Mouse (Mus musculus) MEL (cell line): ENCODE measurements around the gene Map3k1. TPM values are rescaled to one million over a fixed set of nuclear protein-coding genes. Genes with fewer than 3 reads are reported as not detected.

Experiments used
- DNase-seq: peaks from one replicate; pipeline ENCODE4 v3.0.0; 2011; ENCODE audit warnings: low read depth, low spot score
- H3K27ac ChIP-seq: 2 replicates; pipeline ENCODE4 v1.5.1; 2012; ENCODE audit warnings: low read depth, mild to moderate bottlenecking, control low read depth, low read length, moderate library complexity; ENCODE audit not compliant: control insufficient read depth
- H3K27me3 ChIP-seq, 2 experiments: fragments of 150-350 bp in 1 of 2; sonication (generic) in 1 of 2; 2 replicates each; pipeline ENCODE4 v1.6.1; 2012; ENCODE audit warnings: low read length in 2 of 2, mild to moderate bottlenecking in 2 of 2, improper control_type of control experiment in 1 of 2, moderate library complexity in 1 of 2; ENCODE audit not compliant: insufficient read depth in 2 of 2, control insufficient read depth in 1 of 2
- H3K36me3 ChIP-seq, 2 experiments: 2 replicates each; pipeline ENCODE4 v1.6.1; 2012 to 2014; ENCODE audit warnings: low read length in 2 of 2, improper control_type of control experiment in 1 of 2, inconsistent platforms in 1 of 2, mild to moderate bottlenecking in 1 of 2; ENCODE audit not compliant: insufficient read depth in 2 of 2, control insufficient read depth in 1 of 2
- H3K4me1 ChIP-seq, 2 experiments: fragments of 150-350 bp in 1 of 2; sonication (generic) in 1 of 2; 2 replicates each; pipeline ENCODE4 v1.6.1; 2012; ENCODE audit warnings: low read length in 2 of 2, improper control_type of control experiment in 1 of 2, mild to moderate bottlenecking in 1 of 2; ENCODE audit not compliant: insufficient read depth in 2 of 2, control insufficient read depth in 1 of 2
- H3K4me3 ChIP-seq, 2 experiments: fragments of 150-350 bp in 1 of 2; sonication (generic) in 1 of 2; 2 replicates each; pipeline ENCODE4 v1.5.1; 2012; ENCODE audit warnings: low read depth in 2 of 2, low read length in 2 of 2, mild to moderate bottlenecking in 2 of 2, moderate library complexity in 2 of 2, control low read depth in 1 of 2, improper control_type of control experiment in 1 of 2; ENCODE audit not compliant: control insufficient read depth in 1 of 2, insufficient read depth in 1 of 2
- H3K79me2 ChIP-seq: 2 replicates; pipeline ENCODE4 v1.6.1; 2012; ENCODE audit warnings: mild to moderate bottlenecking, low read length, moderate library complexity; ENCODE audit not compliant: control insufficient read depth, poor library complexity, insufficient read depth
- H3K9ac ChIP-seq: 2 replicates; pipeline ENCODE4 v1.6.1; 2012; ENCODE audit warnings: low read depth, mild to moderate bottlenecking, control low read depth, low read length, moderate library complexity; ENCODE audit not compliant: control insufficient read depth, poor library complexity, severe bottlenecking
- H3K9me3 ChIP-seq: fragments of 150-350 bp; sonication (generic); replicated peaks from 2 replicates; pipeline ENCODE4 v1.6.1; 2012; ENCODE audit warnings: mild to moderate bottlenecking, low read length, improper control_type of control experiment, moderate library complexity; ENCODE audit not compliant: insufficient read depth
- E2F4 ChIP-seq: IDR thresholded peaks from 2 replicates; pipeline ENCODE4 v1.6.1; 2011; ENCODE audit warnings: low read depth, low read length, improper control_type of control experiment, borderline replicate concordance
- ELF1 ChIP-seq: IDR thresholded peaks from 2 replicates; pipeline ENCODE4 v1.6.1; 2014; ENCODE audit warnings: low read depth, mild to moderate bottlenecking, inconsistent platforms, low read length, improper control_type of control experiment, moderate library complexity
- EP300 ChIP-seq, 2 experiments: IDR thresholded peaks; 2 replicates each; pipeline ENCODE4 v1.6.1; 2011; ENCODE audit warnings: improper control_type of control experiment in 2 of 2, low read length in 2 of 2, low read depth in 1 of 2, mild to moderate bottlenecking in 1 of 2
- ETS1 ChIP-seq: IDR thresholded peaks from 2 replicates; pipeline ENCODE4 v1.6.1; 2012; ENCODE audit warnings: low read depth, mild to moderate bottlenecking, inconsistent platforms, low read length, improper control_type of control experiment, moderate library complexity
- GABPA ChIP-seq: IDR thresholded peaks from 2 replicates; pipeline ENCODE4 v1.6.1; 2012; ENCODE audit warnings: low read depth, mild to moderate bottlenecking, inconsistent platforms, low read length, improper control_type of control experiment, moderate library complexity
- GATA1 ChIP-seq: IDR thresholded peaks from 2 replicates; pipeline ENCODE4 v1.6.1; 2011; ENCODE audit warnings: low read depth, low read length, improper control_type of control experiment
- JUND ChIP-seq: IDR thresholded peaks from 2 replicates; pipeline ENCODE4 v1.6.1; 2011; ENCODE audit warnings: low read depth, mild to moderate bottlenecking, improper control_type of control experiment, low read length
- KAT2A ChIP-seq: conservative IDR thresholded peaks from 2 replicates; pipeline ENCODE4 v1.6.1; 2012; ENCODE audit warnings: low read depth, low read length, improper control_type of control experiment, inconsistent platforms
- MAFK ChIP-seq: IDR thresholded peaks from 2 replicates; pipeline ENCODE4 v1.6.1; 2011; ENCODE audit warnings: low read depth, mild to moderate bottlenecking, low read length, improper control_type of control experiment, borderline replicate concordance
- MAX ChIP-seq: IDR thresholded peaks from 2 replicates; pipeline ENCODE4 v1.6.1; 2011; ENCODE audit warnings: low read length, improper control_type of control experiment
- MAZ ChIP-seq: IDR thresholded peaks from 2 replicates; pipeline ENCODE4 v1.6.1; 2012; ENCODE audit warnings: low read depth, mild to moderate bottlenecking, inconsistent platforms, low read length, improper control_type of control experiment
- MXI1 ChIP-seq: IDR thresholded peaks from 2 replicates; pipeline ENCODE4 v1.6.1; 2011; ENCODE audit warnings: mild to moderate bottlenecking, low read depth, low read length, improper control_type of control experiment
- MYB ChIP-seq: IDR thresholded peaks from 2 replicates; pipeline ENCODE4 v1.6.1; 2011; ENCODE audit warnings: mild to moderate bottlenecking, low read depth, low read length, improper control_type of control experiment
- NELFE ChIP-seq: IDR thresholded peaks from 2 replicates; pipeline ENCODE4 v1.6.1; 2011; ENCODE audit warnings: low read depth, low read length, improper control_type of control experiment
- POLR2A ChIP-seq, 2 experiments: IDR thresholded peaks; 2 replicates each; pipeline ENCODE4 v1.6.1; 2011 to 2012; ENCODE audit warnings: low read length in 2 of 2, mild to moderate bottlenecking in 2 of 2, control low read depth in 1 of 2, improper control_type of control experiment in 1 of 2, low read depth in 1 of 2, moderate library complexity in 1 of 2; ENCODE audit not compliant: control insufficient read depth in 1 of 2, insufficient read depth in 1 of 2, poor library complexity in 1 of 2
- POLR2AphosphoS2 ChIP-seq: IDR thresholded peaks from 2 replicates; pipeline ENCODE4 v1.6.1; 2011; ENCODE audit warnings: low read length, improper control_type of control experiment
- POLR2AphosphoS5 ChIP-seq: IDR thresholded peaks from 2 replicates; pipeline ENCODE4 v1.6.1; 2012; ENCODE audit warnings: low read depth, borderline replicate concordance, mild to moderate bottlenecking, inconsistent platforms, low read length, moderate library complexity, mixed read lengths
- RAD21 ChIP-seq: IDR thresholded peaks from 2 replicates; pipeline ENCODE4 v1.6.1; 2011; ENCODE audit warnings: mild to moderate bottlenecking, low read depth, low read length, improper control_type of control experiment
- TAL1 ChIP-seq: IDR thresholded peaks from 2 replicates; pipeline ENCODE4 v1.6.1; 2012; ENCODE audit warnings: mild to moderate bottlenecking, inconsistent platforms, low read length, moderate library complexity, mixed read lengths
- TBP ChIP-seq: IDR thresholded peaks from 2 replicates; pipeline ENCODE4 v1.8.0; 2011; ENCODE audit warnings: low read depth, low read length, improper control_type of control experiment
- TCF12 ChIP-seq: IDR thresholded peaks from 2 replicates; pipeline ENCODE4 v1.6.1; 2014; ENCODE audit warnings: low read depth, mild to moderate bottlenecking, inconsistent platforms, low read length, improper control_type of control experiment, moderate library complexity
- UBTF ChIP-seq: IDR thresholded peaks from 2 replicates; pipeline ENCODE4 v1.6.1; 2012; ENCODE audit warnings: low read depth, mild to moderate bottlenecking, inconsistent platforms, low read length, improper control_type of control experiment, moderate library complexity, borderline replicate concordance; ENCODE audit not compliant: insufficient read depth
- USF1 ChIP-seq: IDR thresholded peaks from 2 replicates; pipeline ENCODE4 v1.6.1; 2014; ENCODE audit warnings: low read depth, mild to moderate bottlenecking, inconsistent platforms, low read length, improper control_type of control experiment, moderate library complexity
- polyA plus RNA-seq, 2 experiments: library from polyadenylated mRNA; stranded (reverse) in 1 of 2; unstranded in 1 of 2; fragments of >175 nt in 1 of 2; fragments of >200 nt in 1 of 2; gene quantifications; 2 replicates each; pipeline versions ENCODE4 v1.2.1 to v1.2.4; 2012; ENCODE audit warnings: low replicate concordance in 2 of 2, low read depth in 1 of 2; ENCODE audit not compliant: insufficient read length in 2 of 2, insufficient read depth in 1 of 2, missing spikeins in 1 of 2
- total RNA-seq: library from RNA; depleted of rRNA; stranded (reverse); fragments of 300-350 nt; gene quantifications from 2 replicates; pipeline ENCODE4 v1.2.3, GENCODE M21; 2012

The Map3k1 gene
- total and polyA plus RNA-seq, 3 experiments: 4.3 to 20.7 (median 4.4) TPM

DNA sequence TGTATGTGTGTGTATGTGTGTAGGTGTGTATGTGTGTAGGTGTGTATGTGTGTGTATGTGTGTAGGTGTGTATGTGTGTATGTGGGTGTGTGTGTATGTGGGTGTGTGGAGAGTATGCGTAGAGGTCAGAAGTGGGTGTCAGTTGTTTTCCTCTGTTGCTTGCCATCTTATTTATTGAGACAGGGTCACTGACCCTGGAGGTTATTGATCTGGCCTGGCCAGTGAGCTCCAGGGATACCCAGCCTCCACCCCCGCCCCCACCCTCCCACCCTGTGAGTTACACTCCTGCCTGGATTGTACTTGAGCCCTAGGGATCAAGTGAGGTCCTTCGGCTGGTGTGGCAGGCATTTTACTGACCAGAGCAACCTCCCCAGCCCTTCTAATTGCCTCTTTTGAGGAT is 7.6 kb upstream of the Map3k1 start:
- Histone ChIP-seq H3K27ac (no peak overlapping the region), H3K4me1 (no peaks in the 10 kb centered on the region), H3K9me3 (no peaks in the 10 kb centered on the region), H3K36me3 (no peaks in the 10 kb centered on the region), H3K4me3 (no peak overlapping the region), H3K27me3 (peaks cover 0 to 3% of the 10 kb centered on the region in 2 experiments), H3K9ac (no peak overlapping the region), H3K79me2 (no peaks in the 10 kb centered on the region)
- no peak for DNase-seq
- TF ChIP-seq MXI1 (no peak), MYB (no peak), UBTF (no peak), EP300 (IDR thresholded peaks at IDR 0.05; ENCODE audit: low read depth in 1 of 2, low read length in 2 of 2) (no peak), JUND (no peak), POLR2AphosphoS5 (no peak), E2F4 (no peak), MAX (no peak), POLR2A (IDR thresholded peaks at IDR 0.05; ENCODE audit: control insufficient read depth in 1 of 2, insufficient read depth in 1 of 2, low read depth in 1 of 2, low read length in 2 of 2, poor library complexity in 1 of 2) (no peak), TBP (no peak), GATA1 (no peak), NELFE (no peak), MAZ (no peak), POLR2AphosphoS2 (no peak), RAD21 (no peak)

DNA sequence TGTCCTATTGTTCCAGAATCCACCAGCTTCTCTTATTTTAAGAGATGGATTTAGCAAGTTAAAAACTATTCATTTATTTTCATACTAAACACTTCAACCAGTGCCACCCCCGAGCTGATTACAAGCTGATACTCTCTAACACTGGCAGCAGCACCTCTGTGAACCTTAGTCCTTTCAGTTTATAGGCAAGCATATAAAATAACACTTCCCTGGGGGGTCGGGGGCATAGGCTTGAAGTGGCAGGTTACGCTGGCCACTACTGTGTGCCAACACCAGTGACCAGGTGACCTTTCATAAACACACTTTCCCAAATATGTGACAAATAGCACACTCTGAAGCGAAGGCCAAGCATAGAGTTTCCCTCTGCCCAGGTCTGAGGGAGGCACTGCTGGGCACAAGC is 6.7 kb upstream of the Map3k1 start:
- H3K4me3 ChIP-seq: no peak overlapping the region
- H3K79me2 ChIP-seq: no peaks in the 10 kb centered on the region
- H3K36me3 ChIP-seq: no peaks in the 10 kb centered on the region
- H3K27ac ChIP-seq: no peak overlapping the region
- no peaks in the 10 kb centered on the region for H3K4me1 ChIP-seq
- DNase-seq: no peak
- H3K9ac ChIP-seq: no peak overlapping the region
- no peaks in the 10 kb centered on the region for H3K9me3 ChIP-seq
- H3K27me3 ChIP-seq: peaks cover 4% of the 10 kb centered on the region in 2 experiments
- no peak for TF ChIP-seq TCF12
- TF ChIP-seq GATA1: no peak
- no peak for TF ChIP-seq USF1
- TF ChIP-seq GABPA: no peak
- TF ChIP-seq MAFK: no peak
- TF ChIP-seq TAL1: no peak
- no peak for TF ChIP-seq ELF1
- no peak for TF ChIP-seq RAD21
- no peak for TF ChIP-seq ETS1
- TF ChIP-seq KAT2A: no peak
- no peak for TF ChIP-seq MAX
- no peak for TF ChIP-seq POLR2AphosphoS2
- TF ChIP-seq, all 39 proteins: peak for 0
